Mouse (Mus musculus) small intestine, adult 2 months (tissue): ENCODE results near the gene Nkain2.

Source experiments
- CTCF ChIP-seq: fragments of 200-500 bp; IDR thresholded peaks from 2 replicates; pipeline ENCODE4 v1.5.1; 2012; ENCODE audit warnings: low read depth, mild to moderate bottlenecking, control low read depth, inconsistent platforms, low read length, moderate library complexity, mixed read lengths; ENCODE audit not compliant: insufficient replicate concordance, insufficient read length; ENCODE audit errors: extremely low read depth
- POLR2A ChIP-seq: fragments of 200-500 bp; IDR thresholded peaks from 2 replicates; pipeline ENCODE4 v1.6.1; 2012; ENCODE audit warnings: low read depth, mild to moderate bottlenecking, control low read depth, inconsistent platforms, low read length, moderate library complexity

DNA sequence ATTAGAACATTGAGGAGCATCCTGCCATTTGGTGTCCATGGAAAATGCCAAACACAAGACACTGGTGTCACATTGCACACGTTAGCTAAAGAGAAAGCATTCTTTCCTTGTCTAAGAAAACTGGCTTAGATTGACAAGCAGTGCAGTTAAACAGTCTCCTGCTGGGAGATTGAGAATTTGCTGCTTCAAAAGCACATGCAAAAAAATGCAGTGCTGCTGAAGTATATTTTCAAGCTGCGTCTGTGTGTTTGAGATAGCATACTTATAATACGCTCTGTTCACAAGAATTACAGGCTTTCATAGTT, 313.0 kb downstream of the Nkain2 start:
- TF ChIP-seq POLR2A (no peak), CTCF (no peak)
